Mouse (Mus musculus) activated CD4-positive, CD25-positive, alpha-beta regulatory T cell (primary cell): ENCODE results near the gene Gm4133. TPM values are rescaled to one million over a fixed set of nuclear protein-coding genes. Genes with fewer than 3 reads are reported as not detected.

Experiments used
- polyA plus RNA-seq, 2 experiments: library from polyadenylated mRNA; unstranded; fragments of 100-300 nt; shearing (Covaris generic); gene quantifications; one replicate each; pipeline ENCODE4 v1.2.1; 2017

Gene Gm4133
- not detected for polyA plus RNA-seq

DNA sequence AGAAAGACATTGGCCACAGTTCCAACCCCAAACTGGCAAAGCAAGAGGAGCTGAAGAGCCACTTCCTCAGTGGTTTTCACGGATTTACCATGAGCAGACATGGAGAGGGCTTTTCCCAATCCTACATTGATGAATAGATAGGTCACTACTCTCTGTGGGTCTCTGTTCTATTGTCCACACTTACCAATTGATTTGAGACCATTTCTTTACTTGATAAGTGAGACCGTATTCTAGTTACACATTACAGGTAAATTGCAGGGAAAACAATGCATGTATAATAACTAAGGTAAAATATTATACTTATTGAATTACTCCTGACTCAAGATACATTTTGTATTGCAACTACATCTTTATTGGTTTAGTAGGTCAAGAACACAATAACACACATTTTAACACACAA lies at the start of gene Gm4133:
Gm4133 (minus strand) TSS at position 101 of the 400 bp plus-strand sequence.

DNA sequence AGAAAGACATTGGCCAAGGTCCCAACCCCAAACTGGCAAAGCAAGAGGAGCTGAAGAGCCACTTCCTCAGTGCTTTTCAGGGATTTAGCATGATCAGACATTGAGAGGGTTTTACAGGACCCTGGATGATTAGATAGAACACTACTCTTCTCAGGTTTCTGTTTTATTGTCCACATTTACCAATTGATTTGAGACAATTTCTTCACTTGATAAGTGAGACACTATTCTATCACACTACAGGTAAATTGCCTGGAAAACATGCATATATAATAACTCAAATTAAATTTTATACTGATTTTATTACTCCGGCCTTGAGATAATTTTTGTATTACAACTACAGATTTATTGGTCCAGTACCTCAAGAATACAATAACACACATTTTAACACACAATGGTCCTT lies 41.4 kb upstream of the Gm4133 start, which contains the start of gene Gm5728:
Gm5728 (minus strand) TSS at position 101 of the 400 bp plus-strand sequence.

Other genes with a start within 250 kb of the Gm4133 start
- under 1 TPM; 0.11 to 0.22 TPM for gene Vmn1r91, start 234.4 kb downstream of the Gm4133 start, polyA plus RNA-seq
- gene Gm16442, start 211.5 kb downstream of the Gm4133 start, polyA plus RNA-seq, result not detected
- not detected for gene Vmn1r93, start 195.0 kb downstream of the Gm4133 start, polyA plus RNA-seq
- gene Vmn1r94, start 165.7 kb downstream of the Gm4133 start, polyA plus RNA-seq, result not detected
- gene Vmn1r95, start 140.4 kb downstream of the Gm4133 start, polyA plus RNA-seq, result not detected
- gene Gm6164, start 128.5 kb downstream of the Gm4133 start, polyA plus RNA-seq, result not detected
- gene Gm4498, start 100.2 kb downstream of the Gm4133 start, polyA plus RNA-seq, result not detected
- gene Gm5890, start 71.2 kb downstream of the Gm4133 start, polyA plus RNA-seq, result under 1 TPM in 1 of 2 experiments, not detected in 1; 0.36 TPM
- not detected for gene Gm5728, start 41.3 kb upstream of the Gm4133 start, polyA plus RNA-seq
- not detected for gene Vmn1r100, start 83.9 kb upstream of the Gm4133 start, polyA plus RNA-seq
- not detected for gene Vmn1r101, start 108.5 kb upstream of the Gm4133 start, polyA plus RNA-seq
- gene Gm10670, start 140.9 kb upstream of the Gm4133 start, polyA plus RNA-seq, result not detected
- not detected for gene Vmn1r103, start 176.5 kb upstream of the Gm4133 start, polyA plus RNA-seq
- gene Vmn1r104, start 199.8 kb upstream of the Gm4133 start, polyA plus RNA-seq, result not detected
- not detected for gene Gm5726, start 211.7 kb upstream of the Gm4133 start, polyA plus RNA-seq
- gene Gm4141, start 242.2 kb upstream of the Gm4133 start, polyA plus RNA-seq, result not detected